In genomic region chr1:91883115-91883514, GRCm38 (mm10) we compare ENCODE assay signal across 12 mouse cellular contexts.
DNase-seq lines count a peak whose midpoint lies in the region; ATAC-seq and TF ChIP-seq lines count a peak whose summit lies in the region.
"Had no signal": no experiment of that assay in that cellular context is flagged by ENCODE, and none has a peak within 500 bp of the region (broad histone marks: within the 10 kb centered on the region; RNA-seq: fewer than 3 reads in every experiment).

No protein-coding gene starts in this region.

- 34% methylated on average over 5 of the region's 5 CpGs for WGBS in heart, adult 2 months
- 70% methylated on average over 5 of the region's 5 CpGs for WGBS in midbrain, postnatal 0 days
- WGBS in midbrain, embryonic 16.5 days = 74% methylated on average over 5 of the region's 5 CpGs
- 30% methylated on average over 5 of the region's 5 CpGs for WGBS in stomach, postnatal 0 days
- WGBS in forebrain, embryonic 10.5 days = 85% methylated on average over 5 of the region's 5 CpGs

- no peak for ATAC-seq in midbrain, postnatal 0 days (ENCODE audit: low FRiP score)
- ATAC-seq in midbrain, embryonic 16.5 days = no peak
- ATAC-seq in stomach, postnatal 0 days (ENCODE audit: low FRiP score, low TSS enrichment) = peak; percentile 65; the same call in 1 of the 2 replicates

- TF ChIP-seq EP300 in heart, adult 2 months (IDR thresholded peaks at IDR 0.05; ENCODE audit: insufficient read depth, low read depth, low read length) = no peak
- no peak for TF ChIP-seq EP300 in stomach, postnatal 0 days (optimal IDR thresholded peaks at IDR 0.05)

- no peak for TF ChIP-seq CTCF in heart, adult 2 months (IDR thresholded peaks at IDR 0.05)
- TF ChIP-seq CTCF in midbrain, postnatal 0 days (IDR thresholded peaks at IDR 0.05) = no peak
- TF ChIP-seq CTCF in stomach, postnatal 0 days (IDR thresholded peaks at IDR 0.05; ENCODE audit: low read depth) = no peak

- no peak overlapping the region for H3K4me2 ChIP-seq in midbrain, postnatal 0 days (ENCODE audit: low read depth, low read length, poor library complexity, severe bottlenecking)
- no peak overlapping the region for H3K4me2 ChIP-seq in midbrain, embryonic 16.5 days (ENCODE audit: low read length)
- no peak overlapping the region for H3K4me2 ChIP-seq in stomach, postnatal 0 days (replicated peaks; ENCODE audit: low read depth)

- no peak for TF ChIP-seq POLR2A in heart, adult 2 months (IDR thresholded peaks at IDR 0.05; ENCODE audit: insufficient read depth, low read depth, low read length)

- no peak overlapping the region for H3K27ac ChIP-seq in heart, adult 2 months
- no peak overlapping the region for H3K27ac ChIP-seq in midbrain, postnatal 0 days (ENCODE audit: low read depth, low read length)
- H3K27ac ChIP-seq in midbrain, embryonic 16.5 days (ENCODE audit: low read length) = no peak overlapping the region
- no peak overlapping the region for H3K27ac ChIP-seq in stomach, postnatal 0 days (replicated peaks)
- H3K27ac ChIP-seq in forebrain, embryonic 10.5 days = no peak overlapping the region
- H3K27ac ChIP-seq: macrophage had no signal

- intact Hi-C loops in heart, adult 2 months (cut with DNase I) = no loop called here

- no peaks in the 10 kb centered on the region for H3K27me3 ChIP-seq in heart, adult 2 months (ENCODE audit: control insufficient read depth, insufficient read depth, low read length)
- H3K27me3 ChIP-seq in midbrain, postnatal 0 days (ENCODE audit: insufficient read depth, low read length) = no peaks in the 10 kb centered on the region
- no peaks in the 10 kb centered on the region for H3K27me3 ChIP-seq in midbrain, embryonic 16.5 days (ENCODE audit: control insufficient read depth, insufficient read depth, low read depth, low read length)
- no peaks in the 10 kb centered on the region for H3K27me3 ChIP-seq in stomach, postnatal 0 days (ENCODE audit: control insufficient read depth, insufficient read depth, low read length)
- no peaks in the 10 kb centered on the region for H3K27me3 ChIP-seq in forebrain, embryonic 10.5 days (ENCODE audit: poor library complexity, severe bottlenecking)

- DNase-seq in heart, postnatal 4 days = peak; percentile 31
- no peak for DNase-seq in heart, adult 2 months
- peak; percentile 19 for DNase-seq in midbrain, postnatal 0 days (ENCODE audit: low spot score)
- DNase-seq in kidney, postnatal 14 days = peak; percentile 70
- DNase-seq in stomach, postnatal 0 days (ENCODE audit: low spot score) = peak; percentile 60
- DNase-seq in B cell, adult 2 months = no peak
- DNase-seq in forebrain, embryonic 10.5 days (ENCODE audit: extremely low spot score, low spot score) = no peak
- DNase-seq: cerebellum, postnatal 10 days; thymus, postnatal 14 days had no signal

- H3K4me1 ChIP-seq in heart, adult 2 months (ENCODE audit: control insufficient read depth, insufficient read depth, low read length) = peaks cover 2% of the 10 kb centered on the region; the same call in 1 of the 2 replicates
- H3K4me1 ChIP-seq in midbrain, postnatal 0 days (ENCODE audit: insufficient read depth, low read length) = no peaks in the 10 kb centered on the region
- H3K4me1 ChIP-seq in midbrain, embryonic 16.5 days (ENCODE audit: control insufficient read depth, insufficient read depth, low read length) = peaks cover 3% of the 10 kb centered on the region; the same call in 1 of the 2 replicates
- no peaks in the 10 kb centered on the region for H3K4me1 ChIP-seq in stomach, postnatal 0 days (replicated peaks; ENCODE audit: control insufficient read depth, insufficient read depth)
- peaks cover 8% of the 10 kb centered on the region for H3K4me1 ChIP-seq in forebrain, embryonic 10.5 days

- H3K36me3 ChIP-seq in heart, adult 2 months (ENCODE audit: control insufficient read depth, insufficient read depth, low read length) = no peaks in the 10 kb centered on the region
- no peaks in the 10 kb centered on the region for H3K36me3 ChIP-seq in midbrain, postnatal 0 days (ENCODE audit: insufficient read depth, low read length)
- no peaks in the 10 kb centered on the region for H3K36me3 ChIP-seq in midbrain, embryonic 16.5 days (ENCODE audit: control insufficient read depth, insufficient read depth, low read length)
- no peaks in the 10 kb centered on the region for H3K36me3 ChIP-seq in stomach, postnatal 0 days (ENCODE audit: control insufficient read depth, insufficient read depth, low read length)
- no peaks in the 10 kb centered on the region for H3K36me3 ChIP-seq in forebrain, embryonic 10.5 days (replicated peaks)

- H3K9ac ChIP-seq in heart, adult 2 months (ENCODE audit: low read depth, low read length) = no peak overlapping the region
- no peak overlapping the region for H3K9ac ChIP-seq in midbrain, postnatal 0 days (replicated peaks; ENCODE audit: low read length, poor library complexity, severe bottlenecking)
- no peak overlapping the region for H3K9ac ChIP-seq in midbrain, embryonic 16.5 days (ENCODE audit: low read depth, low read length)
- H3K9ac ChIP-seq in stomach, postnatal 0 days (ENCODE audit: low read length) = no peak overlapping the region

- no peaks in the 10 kb centered on the region for H3K9me3 ChIP-seq in midbrain, postnatal 0 days (ENCODE audit: low read length)
- H3K9me3 ChIP-seq in midbrain, embryonic 16.5 days (replicated peaks; ENCODE audit: control insufficient read depth, low read length, poor library complexity, severe bottlenecking) = no peaks in the 10 kb centered on the region; the same call in 1 of the 2 replicates
- no peaks in the 10 kb centered on the region for H3K9me3 ChIP-seq in stomach, postnatal 0 days (ENCODE audit: control insufficient read depth, low read length)
- H3K9me3 ChIP-seq in forebrain, embryonic 10.5 days = no peaks in the 10 kb centered on the region; the same call in 1 of the 2 replicates

- H3K4me3 ChIP-seq in heart, adult 2 months = no peak overlapping the region
- H3K4me3 ChIP-seq in midbrain, postnatal 0 days (ENCODE audit: low read depth, low read length) = no peak overlapping the region
- no peak overlapping the region for H3K4me3 ChIP-seq in midbrain, embryonic 16.5 days (ENCODE audit: low read depth, low read length)
- no peak overlapping the region for H3K4me3 ChIP-seq in stomach, postnatal 0 days (ENCODE audit: low read depth, low read length)
- H3K4me3 ChIP-seq in forebrain, embryonic 10.5 days = no peak overlapping the region
- H3K4me3 ChIP-seq: erythroblast, embryonic 14.5 days had no signal

- no peaks in the 10 kb centered on the region for H3K79me2 ChIP-seq in heart, adult 2 months (replicated peaks; ENCODE audit: control insufficient read depth, insufficient read depth, low read length)

Comparison
In these comparisons a context has a peak if more than half of its experiments do, and no peak if none do; other contexts are left out.
1. DNase-seq: peak in heart, postnatal 4 days (single experiment), midbrain, postnatal 0 days (single experiment), kidney, postnatal 14 days (single experiment) and stomach, postnatal 0 days (single experiment); none in heart, adult 2 months (0 of 2), B cell, adult 2 months (0 of 2) and forebrain, embryonic 10.5 days (single experiment).